In the genomic region with DNA sequence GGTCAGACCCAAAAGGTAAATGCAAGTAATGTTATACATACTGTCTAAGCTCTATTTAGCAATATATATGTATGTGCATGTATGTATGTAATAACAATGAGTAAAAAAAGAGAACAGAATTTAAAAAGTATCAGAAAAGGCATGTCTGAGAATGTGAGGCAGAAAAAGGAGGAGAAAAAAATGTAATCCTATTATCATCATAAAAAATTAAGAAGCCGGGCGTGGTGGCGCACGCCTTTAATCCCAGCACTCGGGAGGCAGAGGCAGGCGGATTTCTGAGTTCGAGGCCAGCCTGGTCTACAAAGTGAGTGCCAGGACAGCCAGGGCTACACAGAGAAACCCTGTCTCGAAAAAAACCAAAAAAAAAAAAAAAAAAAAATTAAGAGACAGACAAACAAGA, we compare ENCODE assay signal across 6 mouse cellular contexts. TPM values are rescaled to one million over a fixed set of nuclear protein-coding genes. Genes with fewer than 3 reads are reported as not detected.
"Had no signal": no experiment of that assay in that cellular context is flagged by ENCODE, and none has a peak within 500 bp of the region (broad histone marks: within the 10 kb centered on the region; RNA-seq: fewer than 3 reads in every experiment).

Gene Gm49392, minus strand, starts transcription at position 101 of the 400 bp plus-strand sequence.

RNA-seq across cellular contexts. Expression of gene Gm49392, which starts in this region (rescaled TPM):
- total RNA-seq: layer of hippocampus, postnatal 14 days; left cerebral cortex, postnatal 14 days had no signal
- polyA plus RNA-seq: liver, embryonic 15.5 days; midbrain, embryonic 10.5 days; midbrain, embryonic 14.5 days; neural tube, embryonic 15.5 days had no signal
